Mouse (Mus musculus) hindbrain, postnatal 0 days (tissue): ENCODE data around the gene Krt23. TPM values are rescaled to one million over a fixed set of nuclear protein-coding genes. Genes with fewer than 3 reads are reported as not detected.

Source experiments
- ATAC-seq: fragments of 200-750 bp; cut with Nextera tagmentation; 2 replicates; pipeline ENCODE4 v1.8.0; 2017; ENCODE audit warnings: mild to moderate bottlenecking, moderate TSS enrichment, moderate library complexity
- DNase-seq: peaks from one replicate; pipeline ENCODE4 v3.0.0-alpha.2; 2015; ENCODE audit warnings: low spot score
- H3K27ac ChIP-seq: fragments of 300-500 bp; sonication (generic); 2 replicates; pipeline ENCODE4 v1.5.1; 2014; ENCODE audit warnings: mild to moderate bottlenecking
- H3K27me3 ChIP-seq: fragments of 300-500 bp; sonication (generic); 2 replicates; pipeline ENCODE4 v1.6.1; 2014; ENCODE audit warnings: low read length, mixed read lengths; ENCODE audit not compliant: insufficient read depth
- H3K36me3 ChIP-seq: fragments of 300-500 bp; sonication (generic); 2 replicates; pipeline ENCODE4 v1.6.1; 2014; ENCODE audit warnings: low read length, mixed read lengths; ENCODE audit not compliant: insufficient read depth
- H3K4me1 ChIP-seq: fragments of 300-500 bp; sonication (generic); 2 replicates; pipeline ENCODE4 v1.6.1; 2014; ENCODE audit warnings: antibody characterized with exemption, low read length, mixed read lengths; ENCODE audit not compliant: insufficient read depth
- H3K4me2 ChIP-seq: fragments of 300-500 bp; sonication (generic); 2 replicates; pipeline ENCODE4 v1.6.1; 2014; ENCODE audit warnings: low read depth, mild to moderate bottlenecking, low read length, moderate library complexity, mixed read lengths
- H3K4me3 ChIP-seq: fragments of 300-500 bp; sonication (generic); 2 replicates; pipeline ENCODE4 v1.5.1; 2014; ENCODE audit warnings: low read length
- H3K9ac ChIP-seq: fragments of 300-500 bp; sonication (generic); replicated peaks from 2 replicates; pipeline ENCODE4 v1.6.1; 2014; ENCODE audit warnings: mild to moderate bottlenecking, low read length, moderate library complexity, mixed read lengths
- H3K9me3 ChIP-seq: fragments of 300-500 bp; sonication (generic); 2 replicates; pipeline ENCODE4 v1.6.1; 2016; ENCODE audit warnings: low read length, mixed read lengths
- CTCF ChIP-seq: IDR thresholded peaks from 2 replicates; pipeline ENCODE4 v1.5.1; 2016; ENCODE audit warnings: antibody characterized with exemption, control low read depth, low read depth
- WGBS: fragments of 180-500 bp; shearing (Covaris S2); extraction: QIAGEN DNeasy Blood & Tissue Kit; methylation state at CpG from one replicate; pipeline ENCODE4 v1.1.7; 2014; 5-methylcytosine and 5-hydroxymethylcytosine counted together
- polyA plus RNA-seq: library from polyadenylated mRNA; unstranded; fragments of >200 nt; fragmentation: Nextera tagmentation; extraction: Ambion mirVana; gene quantifications from 2 replicates; pipeline ENCODE4 v1.2.1, GENCODE M21; 2015
- total RNA-seq: library from RNA; depleted of rRNA; stranded (reverse); fragments of >200 nt; gene quantifications from 2 replicates; pipeline ENCODE4 v1.2.3, GENCODE M21; 2014

Gene Krt23
- total and polyA plus RNA-seq, 2 experiments from 2014 or later = 0.41 TPM; not detected in 1

- H3K4me2 ChIP-seq = no peak overlapping the region
- no peak overlapping the region for H3K27ac ChIP-seq
- no peaks in the 10 kb centered on the region for H3K4me1 ChIP-seq
- no peak overlapping the region for H3K4me3 ChIP-seq
- DNase-seq (no peak), ATAC-seq (no peak)
- no peaks in the 10 kb centered on the region for H3K27me3 ChIP-seq
- no peak for TF ChIP-seq CTCF
- H3K36me3 ChIP-seq = no peaks in the 10 kb centered on the region
- no peaks in the 10 kb centered on the region for H3K9me3 ChIP-seq
- no peak overlapping the region for H3K9ac ChIP-seq
- 97% methylated on average over 4 of the region's 4 CpGs for WGBS
Measured at GRCm38 (mm10) chr11:99494741-99495140, 1.8 kb upstream of the Krt23 start.

- Histone ChIP-seq H3K4me2 (no peak overlapping the region), H3K27me3 (no peaks in the 10 kb centered on the region), H3K9me3 (no peaks in the 10 kb centered on the region), H3K9ac (no peak overlapping the region), H3K36me3 (no peaks in the 10 kb centered on the region), H3K27ac (no peak overlapping the region), H3K4me1 (no peaks in the 10 kb centered on the region), H3K4me3 (no peak overlapping the region)
- no peak for DNase-seq
- 63% methylated on average over 5 of the region's 5 CpGs for WGBS
- no peak for ATAC-seq
- no peak for TF ChIP-seq CTCF
Measured at GRCm38 (mm10) chr11:99493574-99493850, 575 bp upstream of the Krt23 start.

DNA sequence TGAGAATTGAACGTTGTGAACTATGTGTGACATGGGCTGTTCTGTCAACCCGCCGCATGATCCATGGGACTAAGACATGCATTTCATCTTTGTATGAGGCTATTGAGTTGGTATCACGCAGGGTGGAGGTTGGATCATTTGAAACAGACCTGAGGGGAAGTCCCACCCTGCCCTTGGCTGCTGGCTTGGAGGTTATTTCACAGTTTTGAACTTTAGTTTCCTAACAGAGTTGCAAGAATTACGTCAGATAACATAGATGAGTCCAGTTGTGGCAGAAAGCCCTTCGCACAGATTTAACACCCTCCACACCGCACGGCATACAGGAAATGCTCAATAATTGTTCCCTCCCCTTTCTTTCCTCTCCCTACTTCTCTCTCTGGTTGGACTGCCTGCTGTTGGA is 1.9 kb downstream of the Krt23 start:
- Histone ChIP-seq H3K9ac (no peak overlapping the region), H3K36me3 (no peaks in the 10 kb centered on the region), H3K4me3 (no peak overlapping the region), H3K27ac (no peak overlapping the region), H3K9me3 (no peaks in the 10 kb centered on the region), H3K4me1 (no peaks in the 10 kb centered on the region), H3K27me3 (no peaks in the 10 kb centered on the region), H3K4me2 (no peak overlapping the region)
- ATAC-seq (no peak), DNase-seq (no peak)
- TF ChIP-seq CTCF = no peak
- WGBS = 85% methylated on average over 8 of the region's 8 CpGs

DNA sequence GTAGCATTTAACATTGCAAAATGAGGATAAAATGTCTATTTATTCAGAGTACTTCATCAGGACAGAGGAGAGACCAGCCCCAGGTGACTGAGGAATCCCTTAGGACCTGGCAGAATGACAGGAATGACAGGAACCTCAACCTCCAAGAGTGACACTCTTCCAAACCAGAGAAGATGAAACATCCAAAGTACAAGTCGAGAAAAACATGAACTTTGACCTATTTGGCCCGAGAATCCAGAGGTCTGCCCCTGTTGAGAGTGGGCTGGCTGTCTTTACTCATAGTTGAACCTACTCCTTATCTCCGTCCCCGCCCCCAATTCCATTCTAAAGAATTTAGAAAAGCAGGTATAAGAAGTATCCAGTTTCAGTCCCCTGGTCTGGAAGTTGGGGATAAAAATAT is 2.3 kb downstream of the Krt23 start:
- Histone ChIP-seq H3K4me3 (no peak overlapping the region), H3K9ac (no peak overlapping the region), H3K27me3 (no peaks in the 10 kb centered on the region), H3K36me3 (no peaks in the 10 kb centered on the region), H3K27ac (no peak overlapping the region), H3K9me3 (no peaks in the 10 kb centered on the region), H3K4me2 (no peak overlapping the region), H3K4me1 (no peaks in the 10 kb centered on the region)
- no peak for ATAC-seq
- DNase-seq = no peak
- no peak for TF ChIP-seq CTCF
- 74% methylated on average over 4 of the region's 4 CpGs for WGBS

- H3K4me2 ChIP-seq = no peak overlapping the region
- no peak overlapping the region for H3K4me3 ChIP-seq
- H3K9me3 ChIP-seq = no peaks in the 10 kb centered on the region
- H3K27ac ChIP-seq = no peak overlapping the region
- DNase-seq (no peak), ATAC-seq (no peak)
- H3K27me3 ChIP-seq = no peaks in the 10 kb centered on the region
- no peaks in the 10 kb centered on the region for H3K36me3 ChIP-seq
- no peak overlapping the region for H3K9ac ChIP-seq
- 50% methylated on average over 3 of the region's 3 CpGs for WGBS
- no peak for TF ChIP-seq CTCF
- H3K4me1 ChIP-seq = no peaks in the 10 kb centered on the region
Measured at GRCm38 (mm10) chr11:99489233-99489632, 3.7 kb downstream of the Krt23 start.

DNA sequence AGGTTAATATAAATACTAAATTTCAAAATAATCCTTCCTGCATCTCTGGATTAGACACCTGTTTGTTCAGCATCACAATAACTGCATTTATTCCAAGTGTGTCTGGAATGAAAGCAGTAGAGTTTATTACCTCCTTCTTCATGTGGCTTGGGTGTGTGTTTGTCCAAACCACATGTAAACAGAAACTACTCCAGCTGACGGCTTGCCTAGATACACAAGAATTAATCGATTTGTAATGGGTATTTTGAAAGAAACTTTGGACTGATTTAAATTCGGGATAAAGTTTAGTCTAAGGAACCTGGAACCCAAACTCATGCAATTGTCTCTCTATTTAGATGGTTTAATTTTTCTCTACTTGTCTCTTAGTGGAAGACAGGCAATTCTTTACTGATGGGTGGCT is 18.0 kb downstream of the Krt23 start:
- Histone ChIP-seq H3K27me3 (no peaks in the 10 kb centered on the region), H3K36me3 (no peaks in the 10 kb centered on the region), H3K4me1 (no peaks in the 10 kb centered on the region), H3K27ac (no peak overlapping the region), H3K4me2 (no peak overlapping the region), H3K9me3 (no peaks in the 10 kb centered on the region), H3K4me3 (no peak overlapping the region), H3K9ac (no peak overlapping the region)
- 78% methylated on average over 3 of the region's 3 CpGs for WGBS
- DNase-seq = no peak
- no peak for TF ChIP-seq CTCF
- no peak for ATAC-seq

DNA sequence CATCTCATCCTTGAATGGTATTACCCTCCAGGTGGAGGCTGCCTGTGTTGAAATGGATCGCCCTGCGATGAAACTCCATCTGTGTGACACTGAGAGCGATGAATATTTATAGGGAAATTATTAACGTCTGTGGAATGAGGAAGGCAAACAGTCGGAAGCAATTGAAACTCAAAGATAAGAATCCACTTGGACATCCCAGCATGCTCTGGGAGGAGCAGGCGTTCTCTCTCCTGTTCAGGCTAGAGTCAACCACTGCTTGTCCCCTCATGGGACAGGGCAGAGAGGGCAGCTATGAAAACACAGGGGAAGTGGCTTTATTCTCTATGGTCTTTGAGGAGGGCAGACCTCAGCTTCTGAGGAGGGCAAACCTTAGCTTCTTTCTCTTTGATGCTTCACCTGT is 19.5 kb downstream of the Krt23 start:
- TF ChIP-seq CTCF = no peak
- H3K36me3 ChIP-seq = no peaks in the 10 kb centered on the region
- no peak overlapping the region for H3K9ac ChIP-seq
- no peak overlapping the region for H3K4me3 ChIP-seq
- 76% methylated on average over 6 of the region's 6 CpGs for WGBS
- H3K27me3 ChIP-seq = no peaks in the 10 kb centered on the region
- H3K4me2 ChIP-seq = no peak overlapping the region
- H3K27ac ChIP-seq = no peak overlapping the region
- no peak for ATAC-seq
- no peak for DNase-seq
- no peaks in the 10 kb centered on the region for H3K4me1 ChIP-seq
- no peaks in the 10 kb centered on the region for H3K9me3 ChIP-seq
